Mouse (Mus musculus) cerebellum, adult 2 months (tissue): Measurements from ENCODE around the gene Mob1b.
A peak's percentile ranks its signal among the peaks of the same experiment; 100 is the strongest.

Experiments
- CTCF ChIP-seq: fragments of 200-500 bp; IDR thresholded peaks from 2 replicates; pipeline ENCODE4 v1.5.1; 2011; ENCODE audit warnings: low read depth, mild to moderate bottlenecking, control low read depth, low read length, moderate library complexity, borderline replicate concordance; ENCODE audit not compliant: insufficient read depth
- POLR2A ChIP-seq: fragments of 200-500 bp; IDR thresholded peaks from 2 replicates; pipeline ENCODE4 v1.6.1; 2011; ENCODE audit warnings: low read length, control low read depth, borderline replicate concordance; ENCODE audit not compliant: insufficient read depth

DNA sequence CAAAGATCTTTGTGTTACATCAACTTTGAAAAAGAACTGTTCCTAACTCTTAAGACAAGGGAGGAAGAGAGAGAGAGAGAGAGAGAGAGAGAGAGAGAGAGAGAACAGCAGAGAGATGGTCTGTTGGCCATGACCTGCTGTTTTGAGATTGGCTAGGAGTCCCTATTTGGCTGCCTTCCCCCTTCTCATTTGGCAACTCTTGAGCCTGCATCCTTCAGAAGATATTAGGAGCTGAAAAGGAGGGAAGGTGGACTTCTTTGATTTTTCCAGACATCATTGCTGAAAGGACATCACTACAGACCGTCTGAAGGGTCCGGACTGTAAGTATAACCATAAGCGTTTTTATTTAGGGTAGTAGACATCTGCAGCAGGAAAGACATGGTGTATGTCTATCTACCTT, 73.0 kb downstream of the Mob1b start:
- TF ChIP-seq CTCF (no peak), POLR2A (peak; percentile 55; the same call in 1 of the 2 replicates)
